Mouse (Mus musculus) retina, postnatal 1 day (tissue): ENCODE measurements around the gene Asl.

Experiments used
- DNase-seq: peaks from one replicate; pipeline ENCODE4 v3.0.0-alpha.2; 2012

Asl gene

DNA sequence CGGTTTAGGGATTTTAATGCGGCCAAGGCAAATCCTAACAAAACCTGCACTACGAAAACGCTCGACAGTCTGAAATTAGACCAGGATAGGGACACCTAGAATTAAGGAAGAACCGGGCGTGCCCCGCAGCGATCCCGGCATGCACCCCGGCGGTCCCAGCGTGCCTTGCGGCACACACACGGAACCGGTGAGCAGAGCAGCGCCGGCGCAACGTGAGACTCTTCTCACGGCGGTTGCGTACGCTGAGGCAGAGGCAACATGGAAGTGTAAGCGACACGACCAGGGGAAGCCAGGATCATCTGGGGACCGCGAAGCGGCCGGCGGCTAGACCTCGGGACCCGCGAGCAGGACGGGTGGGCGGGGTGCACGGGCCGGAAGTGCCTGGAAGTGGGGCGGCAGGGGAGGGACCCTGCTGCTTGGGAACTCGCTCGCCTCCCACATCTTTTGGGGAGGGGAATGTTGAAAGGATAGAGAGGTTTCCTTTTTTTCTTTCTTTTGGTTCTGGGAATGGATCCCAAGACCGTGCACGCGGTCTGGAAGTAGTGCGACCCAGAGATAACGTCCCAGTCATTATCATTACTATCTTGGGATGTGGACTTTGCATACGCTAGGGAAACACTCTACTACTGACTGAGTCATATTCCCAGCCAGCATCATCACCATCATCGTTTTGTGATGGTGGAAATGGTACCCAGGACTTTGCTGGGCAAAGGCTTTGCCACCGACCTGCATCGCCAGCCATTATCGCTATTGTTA lies at the start of gene Asl, which contains the start of gene Crcp:
Asl (minus strand) TSS at position 106 of the 756 bp plus-strand sequence.
Crcp (plus strand) TSS at position 149 of the 756 bp plus-strand sequence.
- peak; percentile 86 for DNase-seq

- no peak for DNase-seq
Observed at GRCm38 (mm10) chr5:130078834-130079156, 49.7 kb upstream of the Asl start.

DNA sequence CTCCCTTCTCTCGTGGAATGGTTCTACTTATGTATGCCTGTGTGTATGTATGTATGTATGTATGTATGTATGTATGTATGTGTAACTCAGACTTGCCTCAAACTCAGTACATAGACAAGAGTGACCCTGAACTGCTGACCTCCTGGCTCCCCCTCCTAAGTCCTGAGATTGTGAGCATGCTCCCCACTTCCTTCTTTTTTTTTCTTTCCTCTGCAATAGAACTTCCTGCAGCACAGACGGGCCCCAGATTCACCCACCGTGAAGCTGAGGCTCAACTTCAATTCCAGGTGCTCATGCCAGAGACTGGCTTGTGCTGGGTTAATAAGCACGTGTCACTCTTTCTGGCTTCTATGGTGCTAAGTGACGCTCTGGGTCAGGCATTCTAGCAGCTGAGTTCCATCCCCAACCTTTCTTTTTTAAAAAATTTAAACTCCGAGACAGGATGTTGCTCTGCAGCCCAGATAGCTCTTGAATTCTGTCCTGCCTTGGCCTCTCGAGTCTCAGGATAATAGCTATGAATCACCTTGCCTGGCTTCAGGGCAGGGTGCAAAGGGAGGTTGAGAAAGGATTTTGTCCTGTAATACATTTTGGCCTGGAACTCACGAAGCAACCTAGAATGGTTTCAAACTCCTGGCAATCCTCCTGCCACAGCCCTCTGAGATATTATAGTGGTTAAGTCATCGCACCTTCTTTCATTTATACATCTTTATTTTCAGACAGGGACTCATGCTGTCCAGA lies 49.2 kb upstream of the Asl start:
- no peak for DNase-seq

DNA sequence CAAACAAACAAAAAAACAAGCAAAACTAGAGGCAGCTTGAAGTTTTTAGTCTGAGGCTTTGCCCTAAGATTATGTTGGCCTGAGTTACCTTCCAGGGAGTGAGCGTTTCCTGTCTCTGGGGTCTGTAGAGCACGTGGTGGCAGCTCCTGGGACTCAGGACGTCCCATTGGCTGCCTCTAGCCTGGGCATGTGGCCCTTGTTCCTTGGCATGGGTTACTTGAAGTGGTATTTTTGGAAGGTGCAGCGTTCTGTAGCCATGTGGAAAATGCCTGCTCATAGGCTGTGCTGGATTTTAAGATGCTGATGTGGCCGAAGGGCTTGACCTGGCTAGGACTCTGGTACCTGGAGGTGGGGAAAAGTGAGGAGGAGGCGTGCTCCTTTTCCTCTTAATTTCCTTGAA lies 47.3 kb upstream of the Asl start:
- DNase-seq: no peak

GRCm38 (mm10) chr5:130074491-130074890 lies 45.4 kb upstream of the Asl start:
- no peak for DNase-seq

DNA sequence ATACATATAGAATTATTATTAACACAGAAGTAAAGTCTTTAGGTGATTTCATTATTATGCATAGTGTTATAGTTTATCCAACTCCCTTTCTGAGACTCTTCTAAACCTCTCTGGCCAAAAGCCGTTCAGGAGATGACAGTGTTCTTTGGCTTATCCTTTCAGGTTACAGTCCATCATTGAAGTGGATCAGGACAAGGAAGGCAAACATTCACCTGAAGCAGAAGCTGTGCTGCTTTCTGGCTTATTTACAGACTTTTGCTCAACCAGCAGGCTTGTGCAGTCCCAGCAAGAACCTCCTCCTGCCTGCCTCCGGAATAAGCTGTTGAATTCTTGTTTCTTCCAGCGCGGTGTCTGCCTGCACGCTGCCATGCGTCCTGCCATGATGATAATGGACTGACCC lies 44.0 kb upstream of the Asl start, which contains the start of gene Tpst1:
Tpst1 (plus strand) TSS at position 301 of the 400 bp plus-strand sequence.
- no peak for DNase-seq

GRCm38 (mm10) chr5:130067841-130068264 lies 38.8 kb upstream of the Asl start:
- DNase-seq: no peak

DNA sequence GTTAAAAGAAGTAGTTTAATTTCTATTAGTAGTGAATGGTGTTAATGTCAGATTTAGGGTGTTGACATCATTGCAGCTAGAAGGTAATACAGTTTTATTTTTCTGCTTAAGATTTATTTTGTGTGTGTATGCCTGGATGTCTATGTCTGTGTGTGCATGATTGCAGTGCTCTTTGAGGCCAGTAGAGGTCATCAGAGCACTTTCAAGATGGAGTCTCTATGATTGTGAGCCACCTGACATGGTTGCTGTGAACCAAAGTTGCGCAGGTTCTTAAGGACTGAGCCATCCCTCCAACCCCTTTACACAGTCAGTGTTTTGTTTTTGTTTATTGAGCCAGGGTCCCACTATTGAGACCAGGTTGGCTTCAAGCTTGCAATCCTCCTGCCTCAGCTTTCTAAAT lies 36.5 kb upstream of the Asl start:
- DNase-seq: peak; percentile 22

DNA sequence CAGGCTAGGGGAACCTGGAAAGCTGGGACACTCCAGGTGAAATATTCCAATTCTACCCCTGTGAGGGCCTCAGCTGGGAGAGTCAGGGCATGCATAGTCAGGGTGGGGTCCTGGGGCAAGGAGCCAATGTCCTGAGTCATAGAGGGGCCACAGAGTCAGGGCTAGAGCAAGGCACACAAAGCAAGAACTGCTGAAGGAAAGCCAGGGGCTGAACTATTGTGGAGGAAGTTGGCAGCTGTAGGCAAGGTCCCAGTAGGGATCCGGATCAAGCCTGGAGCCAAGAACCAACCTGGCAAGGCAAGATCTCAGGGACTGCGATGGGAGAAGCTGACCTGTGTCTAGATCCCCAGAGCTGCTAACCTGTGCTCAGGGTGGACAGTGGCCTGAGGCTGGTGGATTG lies 34.7 kb upstream of the Asl start:
- DNase-seq: no peak

DNA sequence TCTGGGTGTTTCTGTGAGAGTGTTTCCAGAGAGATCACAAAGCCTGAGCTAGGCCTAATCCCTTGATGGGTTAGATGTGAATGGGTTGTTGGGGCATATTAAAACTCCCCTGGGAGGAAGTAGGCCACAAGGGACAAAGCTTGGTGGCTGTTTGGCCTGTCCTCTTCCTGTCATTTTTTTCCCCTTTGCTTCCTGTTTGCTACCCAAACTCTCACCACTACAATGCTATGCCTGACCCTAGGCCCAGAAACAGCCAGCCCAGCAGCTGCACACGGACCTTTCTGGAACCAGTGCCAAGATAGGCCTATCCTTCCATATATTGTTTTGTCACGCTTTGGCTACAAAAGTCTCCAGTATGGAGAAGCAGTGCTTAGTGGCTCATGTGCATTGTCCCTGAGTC lies 33.0 kb upstream of the Asl start:
- DNase-seq: no peak

GRCm38 (mm10) chr5:130060329-130060665 lies 31.2 kb upstream of the Asl start:
- no peak for DNase-seq

DNA sequence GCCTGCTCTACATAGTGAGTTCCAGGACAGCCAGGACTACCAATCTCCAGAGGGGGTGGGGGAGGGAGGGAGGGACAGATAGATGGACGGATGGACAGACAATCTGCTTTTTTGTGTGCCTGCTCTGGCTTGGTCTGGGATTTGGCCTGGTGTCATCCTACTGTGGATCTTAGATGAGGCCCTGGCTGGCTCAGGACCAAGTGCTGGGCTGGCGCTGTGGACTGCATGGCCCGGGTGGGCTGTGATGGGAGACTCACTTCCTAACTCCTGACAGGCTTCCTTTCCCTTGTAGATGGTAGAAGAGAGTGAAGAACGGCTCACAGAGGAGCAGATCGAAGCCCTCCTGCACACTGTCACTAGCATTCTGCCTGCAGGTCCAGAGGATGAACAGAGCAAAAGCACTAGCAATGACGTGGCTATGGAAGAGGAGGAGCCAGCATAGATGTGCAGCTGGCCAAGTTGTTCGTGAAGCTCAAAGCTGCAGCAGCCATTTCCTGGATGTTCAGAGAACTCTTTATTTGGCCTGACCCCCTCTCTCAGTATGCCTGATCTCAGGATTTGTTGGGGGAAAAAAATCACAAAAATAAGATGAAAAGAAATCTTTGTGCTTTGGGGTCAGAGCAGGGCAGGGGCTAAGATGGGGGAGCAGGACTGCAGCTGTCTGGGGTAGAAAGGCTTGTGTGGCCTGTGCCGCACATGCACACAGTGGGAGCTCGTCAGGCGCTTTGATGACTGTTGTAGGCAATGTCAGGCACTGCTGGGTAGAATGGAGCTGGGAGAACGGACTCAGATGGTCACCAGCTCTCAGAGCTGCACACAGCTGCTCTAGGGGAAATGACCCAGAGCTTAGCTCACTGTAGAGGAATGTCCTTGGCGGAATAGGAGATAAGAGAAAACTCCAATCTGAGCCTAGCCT lies 30.6 kb upstream of the Asl start:
- DNase-seq: no peak

GRCm38 (mm10) chr5:130056303-130056702 lies 27.3 kb upstream of the Asl start:
- no peak for DNase-seq

DNA sequence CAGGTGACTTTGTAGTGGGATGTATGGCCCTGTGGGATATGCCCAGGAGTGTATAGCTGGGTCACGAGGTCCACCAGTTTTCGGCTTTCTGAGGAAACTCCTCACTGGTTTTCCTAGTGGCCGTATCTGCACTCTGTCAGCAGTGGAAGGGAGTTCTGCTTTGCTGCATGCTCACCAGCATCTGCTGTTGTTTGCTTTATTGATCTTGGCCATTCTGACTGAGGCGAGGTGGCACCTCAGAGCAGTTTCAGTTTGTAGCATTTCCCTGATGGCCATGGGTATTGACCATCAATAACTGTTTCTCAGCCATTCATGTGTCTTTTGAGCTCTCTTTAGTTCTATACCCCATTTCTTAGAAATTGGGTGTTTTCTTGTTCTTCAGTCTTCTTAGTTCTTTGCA lies 26.6 kb upstream of the Asl start:
- DNase-seq: no peak

- DNase-seq: no peak
Observed at GRCm38 (mm10) chr5:130052955-130053354, 23.9 kb upstream of the Asl start.

DNA sequence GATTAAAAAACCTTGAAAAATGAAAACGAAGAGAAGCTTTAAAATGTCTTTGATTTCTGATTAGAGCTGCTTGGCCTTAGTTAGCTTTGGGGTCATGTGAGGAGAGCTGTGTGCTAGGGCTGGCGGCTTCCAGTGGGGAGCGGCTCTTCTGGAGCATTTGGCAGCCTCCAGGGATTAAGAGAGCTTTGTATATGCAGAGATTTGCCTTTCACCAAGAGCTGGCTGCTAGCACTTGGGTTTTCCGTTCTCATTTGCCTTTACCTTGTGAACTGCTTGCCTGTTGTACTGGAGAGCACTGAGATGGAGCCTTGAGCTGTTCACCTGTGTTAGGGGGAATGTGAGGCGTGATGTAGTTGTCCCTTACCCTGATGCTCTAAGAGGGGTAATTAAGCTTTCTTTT lies 23.5 kb upstream of the Asl start:
- peak; percentile 37 for DNase-seq

- no peak for DNase-seq
Observed at GRCm38 (mm10) chr5:130051073-130051860, 22.2 kb upstream of the Asl start.

DNA sequence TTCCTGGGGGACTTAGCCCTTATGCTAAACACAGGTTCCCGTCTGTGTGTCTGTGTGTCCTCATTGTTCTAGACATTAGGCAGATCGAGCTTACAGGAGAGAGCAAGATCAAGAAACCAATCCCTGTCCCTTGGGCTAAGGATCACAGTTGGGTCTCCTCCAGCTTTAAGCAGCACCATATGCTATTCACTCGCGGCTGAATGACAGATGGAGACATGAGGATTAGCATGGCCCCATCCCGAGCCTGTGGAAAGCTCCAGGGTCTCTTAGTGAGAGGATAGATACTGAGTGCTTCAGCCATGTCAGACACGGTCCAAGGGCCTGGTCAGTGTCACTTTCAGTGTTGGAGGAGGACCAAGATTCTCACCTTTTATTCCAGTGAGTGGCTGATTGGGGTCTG lies 21.4 kb upstream of the Asl start:
- peak; percentile 87 for DNase-seq

- DNase-seq: peak; percentile 25
Observed at GRCm38 (mm10) chr5:130048786-130049520, 19.9 kb upstream of the Asl start.

DNA sequence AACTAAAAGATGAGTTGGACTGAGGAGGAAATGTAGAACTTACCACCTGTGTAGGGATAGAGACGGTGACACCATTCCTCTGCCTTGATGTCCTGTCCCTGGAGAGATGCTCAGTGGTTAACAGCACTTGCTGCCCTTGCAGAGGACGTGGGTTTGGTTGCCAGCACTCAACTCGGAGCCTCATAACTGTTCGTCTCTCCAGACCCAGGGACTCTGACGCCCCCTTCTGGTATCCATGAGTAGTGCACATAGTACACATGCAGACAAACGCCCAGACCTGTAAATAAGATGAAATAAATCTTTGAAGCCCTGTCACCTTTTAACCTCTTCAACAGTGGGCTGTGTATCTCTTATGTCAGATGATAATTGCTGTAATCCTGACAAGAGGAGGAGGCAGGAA lies 18.0 kb upstream of the Asl start:
- DNase-seq: no peak

GRCm38 (mm10) chr5:130046589-130046988 lies 17.5 kb upstream of the Asl start:
- no peak for DNase-seq

GRCm38 (mm10) chr5:130046100-130046499 lies 17.1 kb upstream of the Asl start:
- DNase-seq: no peak
